Comparison of ENCODE assay signal across 18 mouse cellular contexts in genomic region chr4:88163511-88164247, GRCm38 (mm10).
DNase-seq lines count a peak whose midpoint lies in the region; ATAC-seq lines count a peak whose summit lies in the region.
"Had no signal": no experiment of that assay in that cellular context is flagged by ENCODE, and none has a peak within 500 bp of the region (broad histone marks: within the 10 kb centered on the region; RNA-seq: fewer than 3 reads in every experiment).

No protein-coding gene starts in this region.

- no peaks in the 10 kb centered on the region for H3K36me3 ChIP-seq in forebrain, embryonic 13.5 days (ENCODE audit: poor library complexity, severe bottlenecking)
- H3K36me3 ChIP-seq in forebrain, embryonic 10.5 days (replicated peaks): no peaks in the 10 kb centered on the region
- no peaks in the 10 kb centered on the region for H3K36me3 ChIP-seq in neural tube, embryonic 11.5 days (ENCODE audit: control insufficient read depth, insufficient read depth, low read length)
- H3K36me3 ChIP-seq in midbrain, embryonic 15.5 days (replicated peaks): no peaks in the 10 kb centered on the region
- no peaks in the 10 kb centered on the region for H3K36me3 ChIP-seq in neural tube, embryonic 15.5 days
- H3K36me3 ChIP-seq in intestine, embryonic 15.5 days: no peaks in the 10 kb centered on the region

- DNase-seq in forebrain, embryonic 10.5 days (ENCODE audit: extremely low spot score, low spot score): no peak
- no peak for DNase-seq in neural tube, embryonic 11.5 days (ENCODE audit: low spot score)
- no peak for DNase-seq in neural tube, embryonic 10.5 days (ENCODE audit: extremely low spot score, low spot score)
- DNase-seq in ovary, adult 18-20 months (ENCODE audit: low spot score): no peak
- DNase-seq: adrenal gland, postnatal 14 days; cerebellum, adult 9-11 months; gastrocnemius, postnatal 36 days; heart, adult 2 months; heart, postnatal 36 days; kidney, postnatal 25 days had no signal

- no peak overlapping the region for H3K4me2 ChIP-seq in forebrain, embryonic 13.5 days
- H3K4me2 ChIP-seq in neural tube, embryonic 11.5 days (ENCODE audit: low read depth): no peak overlapping the region
- H3K4me2 ChIP-seq in midbrain, embryonic 15.5 days: no peak overlapping the region
- H3K4me2 ChIP-seq in neural tube, embryonic 15.5 days: no peak overlapping the region
- H3K4me2 ChIP-seq in intestine, embryonic 15.5 days (replicated peaks): no peak overlapping the region

- H3K27me3 ChIP-seq in forebrain, embryonic 13.5 days: no peaks in the 10 kb centered on the region
- no peaks in the 10 kb centered on the region for H3K27me3 ChIP-seq in forebrain, embryonic 10.5 days (ENCODE audit: poor library complexity, severe bottlenecking)
- no peaks in the 10 kb centered on the region for H3K27me3 ChIP-seq in neural tube, embryonic 11.5 days (ENCODE audit: control insufficient read depth, insufficient read depth, low read length)
- H3K27me3 ChIP-seq in midbrain, embryonic 15.5 days (replicated peaks): no peaks in the 10 kb centered on the region
- H3K27me3 ChIP-seq in neural tube, embryonic 15.5 days (replicated peaks): no peaks in the 10 kb centered on the region
- H3K27me3 ChIP-seq in intestine, embryonic 15.5 days (replicated peaks): no peaks in the 10 kb centered on the region

- no peak overlapping the region for H3K4me3 ChIP-seq in forebrain, embryonic 13.5 days
- H3K4me3 ChIP-seq in forebrain, embryonic 10.5 days: no peak overlapping the region
- no peak overlapping the region for H3K4me3 ChIP-seq in neural tube, embryonic 11.5 days (ENCODE audit: low read depth, low read length)
- no peak overlapping the region for H3K4me3 ChIP-seq in midbrain, embryonic 15.5 days
- no peak overlapping the region for H3K4me3 ChIP-seq in neural tube, embryonic 15.5 days (replicated peaks)
- no peak overlapping the region for H3K4me3 ChIP-seq in intestine, embryonic 15.5 days (replicated peaks)
- H3K4me3 ChIP-seq: heart, adult 2 months; layer of hippocampus, adult 2 months had no signal

- WGBS in forebrain, embryonic 13.5 days: 64% methylated on average over 13 of the region's 13 CpGs
- WGBS in forebrain, embryonic 10.5 days: 89% methylated on average over 13 of the region's 13 CpGs
- WGBS in neural tube, embryonic 11.5 days: 63% methylated on average over 13 of the region's 13 CpGs
- 36% methylated on average over 13 of the region's 13 CpGs for WGBS in midbrain, embryonic 15.5 days
- 36% methylated on average over 13 of the region's 13 CpGs for WGBS in neural tube, embryonic 15.5 days
- WGBS in intestine, embryonic 15.5 days: 87% methylated on average over 13 of the region's 13 CpGs

- peak; percentile 54; the same call in 1 of the 2 replicates for ATAC-seq in forebrain, embryonic 13.5 days
- ATAC-seq in neural tube, embryonic 11.5 days (ENCODE audit: insufficient read depth, low FRiP score, low TSS enrichment): peak; percentile 50
- peak; percentile 84 for ATAC-seq in midbrain, embryonic 15.5 days (replicated peaks)
- peak; percentile 35; the same call in 1 of the 2 replicates for ATAC-seq in neural tube, embryonic 15.5 days (ENCODE audit: low FRiP score)
- ATAC-seq in intestine, embryonic 15.5 days: no peak
- ATAC-seq: CD4-positive, CD25-positive, alpha-beta regulatory T cell, adult 4 months had no signal

- H3K9me3 ChIP-seq in forebrain, embryonic 13.5 days (replicated peaks): no peaks in the 10 kb centered on the region
- no peaks in the 10 kb centered on the region for H3K9me3 ChIP-seq in forebrain, embryonic 10.5 days
- H3K9me3 ChIP-seq in neural tube, embryonic 11.5 days (ENCODE audit: control insufficient read depth, low read length): no peaks in the 10 kb centered on the region
- H3K9me3 ChIP-seq in midbrain, embryonic 15.5 days: no peaks in the 10 kb centered on the region
- H3K9me3 ChIP-seq in neural tube, embryonic 15.5 days (replicated peaks): no peaks in the 10 kb centered on the region
- H3K9me3 ChIP-seq in intestine, embryonic 15.5 days: no peaks in the 10 kb centered on the region

- H3K27ac ChIP-seq in forebrain, embryonic 13.5 days: peak overlapping the region; percentile 55; the same call in 1 of the 2 replicates
- no peak overlapping the region for H3K27ac ChIP-seq in forebrain, embryonic 10.5 days
- H3K27ac ChIP-seq in neural tube, embryonic 11.5 days (ENCODE audit: low read depth, low read length): no peak overlapping the region
- peak overlapping the region; percentile 62 for H3K27ac ChIP-seq in midbrain, embryonic 15.5 days
- 0 out of 2 replicates have a peak overlapping the region, but pooled peaks have one; percentile 25 for H3K27ac ChIP-seq in neural tube, embryonic 15.5 days (replicated peaks)
- H3K27ac ChIP-seq in intestine, embryonic 15.5 days: no peak overlapping the region
- H3K27ac ChIP-seq: heart, adult 2 months; layer of hippocampus, adult 2 months; macrophage; stomach, postnatal 0 days had no signal

- H3K4me1 ChIP-seq in forebrain, embryonic 13.5 days: peaks cover 27% of the 10 kb centered on the region
- H3K4me1 ChIP-seq in forebrain, embryonic 10.5 days: peaks cover 4% of the 10 kb centered on the region
- no peaks in the 10 kb centered on the region; the same call in 1 of the 2 replicates for H3K4me1 ChIP-seq in neural tube, embryonic 11.5 days (ENCODE audit: control insufficient read depth, insufficient read depth, low read length)
- H3K4me1 ChIP-seq in midbrain, embryonic 15.5 days: peaks cover 24% of the 10 kb centered on the region
- H3K4me1 ChIP-seq in neural tube, embryonic 15.5 days: peaks cover 6% of the 10 kb centered on the region
- H3K4me1 ChIP-seq in intestine, embryonic 15.5 days (replicated peaks): no peaks in the 10 kb centered on the region

- no peak overlapping the region for H3K9ac ChIP-seq in forebrain, embryonic 13.5 days
- H3K9ac ChIP-seq in neural tube, embryonic 11.5 days (ENCODE audit: low read length): no peak overlapping the region
- H3K9ac ChIP-seq in midbrain, embryonic 15.5 days: no peak overlapping the region
- H3K9ac ChIP-seq in neural tube, embryonic 15.5 days (replicated peaks): no peak overlapping the region
- no peak overlapping the region for H3K9ac ChIP-seq in intestine, embryonic 15.5 days

Comparison
In these comparisons a context has a peak if more than half of its experiments do, and no peak if none do; other contexts are left out.
1. H3K27ac ChIP-seq: peak in forebrain, embryonic 13.5 days (single experiment), midbrain, embryonic 15.5 days (single experiment) and neural tube, embryonic 15.5 days (single experiment); none in forebrain, embryonic 10.5 days (single experiment), neural tube, embryonic 11.5 days (single experiment) and intestine, embryonic 15.5 days (single experiment).